Mouse (Mus musculus) ES-Bruce4 (cell line): ENCODE data around the gene Coro2a.

Source experiments
- CTCF ChIP-seq: IDR thresholded peaks from one replicate; pipeline ENCODE4 v1.8.1; 2011; ENCODE audit warnings: low read depth, low read length
- EP300 ChIP-seq: IDR thresholded peaks from 2 replicates; pipeline ENCODE4 v1.6.1; 2011; ENCODE audit warnings: low read depth, low read length; ENCODE audit not compliant: insufficient read depth
- POLR2A ChIP-seq: IDR thresholded peaks from one replicate; pipeline ENCODE4 v1.8.1; 2011; ENCODE audit warnings: low read length; ENCODE audit not compliant: insufficient read depth

GRCm38 (mm10) chr4:46495543-46495942 is 106.5 kb downstream of the Coro2a start:
- TF ChIP-seq EP300 (no peak), CTCF (no peak), POLR2A (no peak)
